Mouse (Mus musculus) cortical plate, adult 2 months (tissue): ENCODE results near the gene Mrpl9. TPM values are rescaled to one million over a fixed set of nuclear protein-coding genes. Genes with fewer than 3 reads are reported as not detected.

Experiments
- H3K27ac ChIP-seq: fragments of 200-500 bp; 2 replicates; pipeline ENCODE4 v1.5.1; 2012; ENCODE audit warnings: low read length, control low read depth, inconsistent platforms; ENCODE audit not compliant: insufficient read depth
- H3K4me1 ChIP-seq: fragments of 200-500 bp; 2 replicates; pipeline ENCODE4 v1.6.1; 2011; ENCODE audit warnings: low read length; ENCODE audit not compliant: control insufficient read depth, insufficient read depth
- H3K4me3 ChIP-seq: fragments of 200-500 bp; 2 replicates; pipeline ENCODE4 v1.5.1; 2011; ENCODE audit warnings: mild to moderate bottlenecking, low read length, control low read depth; ENCODE audit not compliant: insufficient read depth
- CTCF ChIP-seq: fragments of 200-500 bp; IDR thresholded peaks from 2 replicates; pipeline ENCODE4 v1.5.1; 2011; ENCODE audit warnings: mild to moderate bottlenecking, control low read depth, low read length; ENCODE audit not compliant: insufficient read depth; ENCODE audit errors: extremely low read depth
- POLR2A ChIP-seq: fragments of 200-500 bp; IDR thresholded peaks from 2 replicates; pipeline ENCODE4 v1.6.1; 2011; ENCODE audit warnings: mild to moderate bottlenecking, low read length, control low read depth; ENCODE audit not compliant: insufficient read depth; ENCODE audit errors: extremely low read depth
- polyA plus RNA-seq: library from polyadenylated mRNA; depleted of rRNA; stranded (reverse); fragments of >200 nt; gene quantifications from 2 replicates; pipeline ENCODE4 v1.2.3, GENCODE M21; 2012; rRNA removed

The Mrpl9 gene
- polyA plus RNA-seq: 46.0 and 47.9 TPM in 2 replicates

GRCm38 (mm10) chr3:94442951-94443596, at the start of gene Mrpl9:
Mrpl9 (plus strand) TSS chr3:94443318.
- TF ChIP-seq POLR2A (peak; percentile 82), CTCF (no peak)
- no peaks in the 10 kb centered on the region for H3K4me1 ChIP-seq
- H3K27ac ChIP-seq: 0 out of 2 replicates have a peak within 1 kb of the TSS, but pooled peaks have one; percentile 41
- H3K4me3 ChIP-seq: peak within 1 kb of the TSS; percentile 92

- H3K27ac ChIP-seq: no peak overlapping the region
- TF ChIP-seq POLR2A (no peak), CTCF (no peak)
These were observed 46.8 kb upstream of the Mrpl9 start for GRCm38 (mm10) chr3:94396336-94396735.

GRCm38 (mm10) chr3:94396851-94397250, 46.3 kb upstream of the Mrpl9 start:
- H3K27ac ChIP-seq: no peak overlapping the region
- no peak for TF ChIP-seq POLR2A
- TF ChIP-seq CTCF: no peak
- peaks cover 2% of the 10 kb centered on the region; the same call in 1 of the 2 replicates for H3K4me1 ChIP-seq
- H3K4me3 ChIP-seq: no peak overlapping the region

More at GRCm38 (mm10) chr3:94396336-94396735, 46.8 kb upstream of the Mrpl9 start:
- H3K4me3 ChIP-seq: no peak overlapping the region
- H3K4me1 ChIP-seq: peaks cover 2% of the 10 kb centered on the region; the same call in 1 of the 2 replicates

- TF ChIP-seq CTCF: no peak
- no peak for TF ChIP-seq POLR2A
- Histone ChIP-seq H3K4me3 (peak within 1 kb of the TSS; percentile 10; the same call in 1 of the 2 replicates), H3K27ac (no peak within 1 kb of the TSS), H3K4me1 (peaks cover 2% of the 10 kb centered on the region; the same call in 1 of the 2 replicates)
These were observed 44.9 kb upstream of the Mrpl9 start, which contains the start of gene Lingo4 for GRCm38 (mm10) chr3:94398217-94398616. Lingo4 (plus strand) TSS chr3:94398517.

- Histone ChIP-seq H3K27ac (no peak overlapping the region), H3K4me3 (peak overlapping the region; percentile 10; the same call in 1 of the 2 replicates), H3K4me1 (peaks cover 5% of the 10 kb centered on the region)
- TF ChIP-seq CTCF (no peak), POLR2A (no peak)
These were observed 44.1 kb upstream of the Mrpl9 start for GRCm38 (mm10) chr3:94398943-94399481.

GRCm38 (mm10) chr3:94399663-94400310, 43.3 kb upstream of the Mrpl9 start:
- Histone ChIP-seq H3K4me1 (peaks cover 9% of the 10 kb centered on the region), H3K27ac (no peak overlapping the region), H3K4me3 (peak overlapping the region; percentile 10; the same call in 1 of the 2 replicates)
- no peak for TF ChIP-seq POLR2A

GRCm38 (mm10) chr3:94402451-94402850, 40.7 kb upstream of the Mrpl9 start:
- H3K4me1 ChIP-seq: peaks cover 9% of the 10 kb centered on the region
- H3K27ac ChIP-seq: no peak overlapping the region
- TF ChIP-seq CTCF (no peak), POLR2A (no peak)
- no peak overlapping the region for H3K4me3 ChIP-seq

GRCm38 (mm10) chr3:94404366-94405054, 38.6 kb upstream of the Mrpl9 start:
- no peak overlapping the region for H3K27ac ChIP-seq
- TF ChIP-seq POLR2A (no peak), CTCF (no peak)
- H3K4me3 ChIP-seq: no peak overlapping the region
- peaks cover 9% of the 10 kb centered on the region for H3K4me1 ChIP-seq

GRCm38 (mm10) chr3:94405561-94405960, 37.6 kb upstream of the Mrpl9 start:
- Histone ChIP-seq H3K4me3 (no peak overlapping the region), H3K27ac (no peak overlapping the region), H3K4me1 (peaks cover 7% of the 10 kb centered on the region; the same call in 1 of the 2 replicates)
- TF ChIP-seq POLR2A (no peak), CTCF (no peak)

- H3K4me1 ChIP-seq: no peaks in the 10 kb centered on the region
- H3K4me3 ChIP-seq: peak overlapping the region; percentile 71
- H3K27ac ChIP-seq: peak overlapping the region; percentile 24; the same call in 1 of the 2 replicates
- no peak for TF ChIP-seq CTCF
- TF ChIP-seq POLR2A: no peak
These were observed 30.6 kb upstream of the Mrpl9 start for GRCm38 (mm10) chr3:94412530-94412929.
